Mouse (Mus musculus) layer of hippocampus, postnatal 10 days (tissue): ENCODE measurements around the gene Wnt8b. TPM values are rescaled to one million over a fixed set of nuclear protein-coding genes. Genes with fewer than 3 reads are reported as not detected.

Source experiments
- DNase-seq, 2 experiments: peaks; one replicate each; pipeline ENCODE4 v3.0.0; 2021; ENCODE audit warnings: low spot score in 2 of 2
- total RNA-seq, 2 experiments: library from RNA; stranded (reverse); gene quantifications; 2 replicates each; pipeline ENCODE4 v1.2.3; 2021

Gene Wnt8b
- total RNA-seq, 2 experiments from 2014 or later, result 0.30 to 0.31 TPM

- DNase-seq, result peak; percentile 15 to 43
Measured at GRCm38 (mm10) chr19:44511451-44512231, 18.4 kb downstream of the Wnt8b start.

DNA sequence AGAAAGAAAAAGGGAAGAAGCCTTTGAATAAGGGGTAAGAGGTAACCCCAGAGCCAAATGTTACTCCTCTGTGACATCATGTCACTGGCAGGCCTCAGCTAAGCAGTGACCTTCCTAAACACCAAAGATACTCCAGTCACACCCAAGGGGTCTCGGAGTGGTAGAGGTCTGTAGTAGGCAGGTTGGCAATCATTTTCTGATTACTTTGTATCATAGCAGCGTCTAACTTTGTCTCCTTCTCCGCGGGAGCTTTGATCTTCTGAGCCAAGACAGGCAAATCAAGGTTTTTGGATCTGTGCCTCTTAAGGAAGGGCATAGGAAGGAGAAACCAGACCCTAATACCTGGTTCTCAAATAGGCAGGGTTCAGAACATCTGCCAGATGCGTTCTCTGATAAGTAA, 19.3 kb downstream of the Wnt8b start:
- DNase-seq, result no peak

DNA sequence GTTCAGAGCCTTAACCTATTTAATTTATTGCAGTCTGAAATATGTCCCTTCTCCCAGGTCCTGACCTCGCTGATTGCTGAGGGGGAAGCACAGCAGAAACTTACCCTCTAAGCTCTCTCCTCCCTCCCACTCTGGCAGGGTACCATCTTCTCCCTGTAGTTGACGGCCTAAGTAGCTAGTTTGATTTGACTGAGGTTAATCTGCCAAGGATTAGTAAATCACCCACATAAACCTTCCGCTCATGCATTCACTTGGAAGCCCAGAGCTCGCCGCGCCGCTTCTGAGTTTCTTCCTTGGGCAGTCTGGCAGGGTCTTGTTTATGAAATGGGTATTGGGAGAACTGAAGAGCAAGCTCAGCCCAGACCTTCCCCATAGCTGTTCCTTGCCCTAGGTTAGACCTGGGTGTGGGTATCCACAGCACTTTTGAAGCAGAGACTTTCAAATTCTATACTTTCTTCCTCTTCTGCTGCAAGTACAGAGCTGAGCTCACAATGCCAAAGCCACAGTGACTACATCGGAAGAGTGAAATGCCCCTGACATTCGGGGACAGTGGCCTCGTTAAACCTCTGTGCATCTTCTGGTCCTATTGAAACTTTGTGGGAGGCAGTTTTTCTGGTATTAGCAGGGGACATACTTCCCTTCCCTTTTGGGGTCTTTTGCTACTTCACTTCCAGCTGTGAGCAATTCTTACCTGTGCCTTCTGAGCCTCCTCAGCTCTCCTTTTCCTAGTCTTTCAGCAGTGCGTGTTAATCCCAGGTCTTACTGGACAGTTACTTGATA, 20.0 kb downstream of the Wnt8b start:
- no peak for DNase-seq

DNA sequence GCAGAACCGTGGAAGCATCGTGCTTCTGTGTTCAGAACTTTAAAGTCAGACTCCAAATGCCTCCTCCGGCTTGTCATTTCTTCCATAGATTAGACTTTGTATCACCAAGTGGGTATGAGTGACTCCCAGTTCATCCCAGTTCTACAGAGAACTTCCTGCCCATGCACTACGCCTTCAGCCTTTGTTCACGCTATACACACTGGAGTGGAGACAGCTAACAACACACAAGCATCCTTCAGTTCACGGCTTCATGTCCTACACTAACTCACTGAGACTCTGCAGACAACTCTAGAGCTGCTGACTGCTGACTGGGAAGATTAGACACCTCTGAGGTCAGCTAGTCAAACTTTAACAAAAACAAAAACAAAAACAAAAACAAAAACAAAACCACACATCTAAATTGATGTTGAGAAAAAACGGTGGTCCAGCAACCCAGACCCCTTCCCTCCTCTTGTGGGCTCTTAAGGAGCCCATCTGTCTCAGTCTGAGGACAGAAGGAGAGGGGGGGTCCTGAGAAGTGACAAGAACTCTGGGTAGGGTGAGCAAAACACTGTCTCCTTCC, 20.7 kb downstream of the Wnt8b start:
- no peak for DNase-seq

- no peak for DNase-seq
Measured at GRCm38 (mm10) chr19:44514521-44515451, 21.5 kb downstream of the Wnt8b start.

GRCm38 (mm10) chr19:44515769-44516168, 22.5 kb downstream of the Wnt8b start:
- DNase-seq, result no peak

GRCm38 (mm10) chr19:44517996-44518768, 24.9 kb downstream of the Wnt8b start:
- DNase-seq, result no peak

DNA sequence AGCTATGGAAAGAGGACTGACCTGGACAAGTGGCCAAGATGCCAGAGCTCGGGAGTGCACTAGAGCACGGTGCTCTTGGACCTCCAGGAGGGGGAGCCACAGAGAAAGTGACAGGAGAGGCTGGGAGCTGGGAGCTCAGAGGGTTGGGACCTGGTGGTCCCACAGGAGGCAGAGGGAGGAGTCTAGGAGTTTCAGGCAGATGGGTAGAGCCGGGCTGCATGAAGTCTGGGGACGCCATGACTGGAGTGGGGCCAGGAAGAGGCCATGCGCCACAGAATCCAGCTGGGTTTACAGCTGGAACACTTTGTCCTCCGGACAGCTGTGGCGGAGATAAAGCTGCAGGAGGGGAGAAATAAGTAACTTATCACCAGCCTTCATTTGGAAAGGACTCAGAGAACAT, 25.9 kb downstream of the Wnt8b start:
- no peak for DNase-seq

GRCm38 (mm10) chr19:44525551-44526205, 32.4 kb downstream of the Wnt8b start:
- no peak for DNase-seq

- no peak for DNase-seq
Measured at GRCm38 (mm10) chr19:44530018-44530417, 36.7 kb downstream of the Wnt8b start.

GRCm38 (mm10) chr19:44535376-44535775, 42.1 kb downstream of the Wnt8b start:
- DNase-seq, result no peak

GRCm38 (mm10) chr19:44537416-44537815, 44.1 kb downstream of the Wnt8b start:
- DNase-seq, result no peak

DNA sequence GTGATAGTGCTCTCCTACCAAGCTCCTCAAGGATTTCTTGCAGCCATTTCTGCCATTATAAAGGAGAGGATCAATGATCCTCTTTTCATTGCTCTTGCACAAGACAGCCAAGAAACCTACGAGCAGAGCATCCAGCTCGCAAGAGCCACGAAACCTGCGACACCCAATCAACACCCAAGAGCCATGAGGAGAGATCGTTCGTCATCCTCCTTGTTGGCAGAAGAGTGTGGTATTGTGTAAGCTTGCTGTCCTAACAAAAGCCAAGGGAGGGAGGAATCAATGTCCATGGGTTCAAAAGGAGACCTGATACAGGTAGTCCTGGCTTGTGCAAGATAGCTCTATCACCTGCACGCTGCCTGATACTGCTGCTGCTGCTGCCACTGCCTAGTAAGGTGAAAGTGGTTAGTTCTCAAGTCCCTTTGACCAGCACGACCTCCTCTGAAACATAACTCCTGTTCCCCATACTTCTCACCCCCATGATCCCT, 49.5 kb downstream of the Wnt8b start:
- DNase-seq, result no peak

GRCm38 (mm10) chr19:44544372-44544771, 51.1 kb downstream of the Wnt8b start:
- DNase-seq, result no peak

DNA sequence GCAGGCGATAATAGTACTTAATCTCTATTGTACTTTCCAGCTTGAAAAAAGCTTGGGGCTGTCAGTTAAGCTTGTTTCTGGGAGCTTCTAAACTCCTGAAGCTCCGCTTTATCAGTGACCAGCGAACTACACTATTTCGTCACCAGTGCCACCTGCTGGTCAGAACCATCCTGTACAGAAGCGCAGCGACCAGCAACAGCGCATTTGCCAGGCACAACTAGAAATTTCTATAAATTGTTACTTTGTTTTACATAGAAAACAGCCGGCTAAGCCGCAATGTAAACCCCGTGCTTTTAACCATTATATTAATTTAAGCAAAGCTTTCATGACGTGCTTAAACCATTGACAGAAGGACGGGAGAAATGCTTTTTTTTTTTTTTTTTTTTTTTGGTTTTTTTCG, 51.5 kb downstream of the Wnt8b start:
- peak; percentile 79 to 80 for DNase-seq

DNA sequence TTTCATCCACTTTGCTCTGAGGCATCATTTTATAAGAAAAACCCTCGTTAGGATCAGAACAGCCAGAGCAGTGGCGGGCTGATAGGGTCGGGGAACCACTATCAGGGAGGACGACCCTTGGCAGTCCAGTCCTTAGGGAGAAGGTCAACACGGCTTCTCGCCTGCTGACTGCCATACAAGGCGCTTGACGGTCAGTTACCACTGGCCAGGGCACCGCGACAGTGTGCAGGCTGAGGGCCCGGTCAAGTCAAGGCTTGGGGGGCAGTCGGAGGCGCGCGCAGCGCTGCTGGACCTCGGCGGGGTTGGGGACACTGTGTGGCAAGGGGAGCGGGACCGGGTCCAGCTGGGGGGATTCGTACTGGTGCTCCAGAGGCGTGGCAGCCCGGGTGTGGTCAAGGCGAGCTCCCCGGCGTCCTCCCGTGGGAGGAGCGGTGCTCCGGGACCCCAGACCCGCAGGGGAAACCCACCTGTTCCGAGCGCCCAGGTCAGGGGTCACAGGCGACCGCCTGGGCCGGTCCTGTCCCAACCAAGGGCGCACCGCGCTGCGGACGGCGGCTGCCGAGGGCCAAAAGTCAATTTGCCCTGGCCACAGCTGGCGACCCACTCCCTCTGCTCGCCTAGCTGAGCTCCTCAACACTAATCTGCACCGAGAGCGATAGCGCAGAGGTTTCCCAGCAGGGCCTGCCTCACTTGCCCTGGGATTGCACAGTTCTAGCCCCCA, 52.2 kb downstream of the Wnt8b start, which contains the start of gene Sec31b:
Gene Sec31b, minus strand, starts transcription at position 544 of the 721 bp plus-strand sequence.
- no peak for DNase-seq

GRCm38 (mm10) chr19:44552731-44553130, 59.5 kb downstream of the Wnt8b start, which contains the start of gene Gm20538:
Gene Gm20538, minus strand, starts transcription at chr19:44552831.
- DNase-seq, result no peak

- no peak for DNase-seq
Measured at GRCm38 (mm10) chr19:44553286-44553685, 60.0 kb downstream of the Wnt8b start.

DNA sequence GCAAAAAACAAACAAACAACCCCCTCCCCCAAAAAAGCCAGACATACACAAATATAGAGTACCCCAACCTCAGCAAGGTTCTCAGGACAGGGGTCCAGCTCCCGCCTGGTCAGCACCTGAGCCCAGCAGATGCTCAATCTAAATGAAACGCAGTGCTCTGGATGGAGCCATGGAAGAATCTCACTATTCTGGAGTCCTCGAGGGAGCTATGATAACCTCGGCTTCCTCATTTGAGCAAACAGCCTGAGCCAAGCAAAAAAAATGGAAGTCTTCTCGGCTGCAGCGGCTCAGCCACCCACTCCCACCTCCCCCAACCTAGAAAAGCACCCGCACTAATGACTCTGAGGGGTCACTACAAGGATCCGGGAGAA, 61.2 kb downstream of the Wnt8b start:
- no peak for DNase-seq
